Mouse (Mus musculus): ENCODE data around the gene Etl4.

- no peak for TF ChIP-seq POLR2A (IDR thresholded peaks at IDR 0.05; ENCODE audit: insufficient read length, low read depth)
- TF ChIP-seq MAX (IDR thresholded peaks at IDR 0.05; ENCODE audit: low read depth): no peak
- TF ChIP-seq E2F4 (IDR thresholded peaks at IDR 0.05; ENCODE audit: insufficient read depth): no peak
- TF ChIP-seq REST (IDR thresholded peaks at IDR 0.05; ENCODE audit: insufficient read depth, insufficient read length): no peak
- no peak for TF ChIP-seq USF1 (IDR thresholded peaks at IDR 0.05; ENCODE audit: low read depth)
- TF ChIP-seq MYOD1 (IDR thresholded peaks at IDR 0.05; ENCODE audit: control insufficient read depth in 1 of 3, insufficient read length in 2 of 3, low read depth in 2 of 3): no peak
- TF ChIP-seq TCF12 (IDR thresholded peaks at IDR 0.05; ENCODE audit: insufficient read depth, poor library complexity, severe bottlenecking): no peak
- TF ChIP-seq SRF (IDR thresholded peaks at IDR 0.05; ENCODE audit: control insufficient read depth, insufficient read length, low read depth): no peak
- TF ChIP-seq MYOG (IDR thresholded peaks at IDR 0.05; ENCODE audit: control insufficient read depth in 1 of 3, insufficient read depth in 1 of 3, insufficient read length in 2 of 3, low read depth in 2 of 3): no peak
These were observed 586.7 kb downstream of the Etl4 start for GRCm38 (mm10) chr2:20496219-20496800.

Measured in myocyte (in vitro differentiated cells).